Mouse (Mus musculus) stomach, embryonic 14.5 days (tissue): ENCODE data around the gene Erc1. TPM values are rescaled to one million over a fixed set of nuclear protein-coding genes. Genes with fewer than 3 reads are reported as not detected.

Source experiments
- ATAC-seq: fragments of 200-750 bp; cut with Nextera tagmentation; 2 replicates; pipeline ENCODE4 v1.8.0; 2017; ENCODE audit warnings: low read depth, moderate TSS enrichment; ENCODE audit not compliant: insufficient number of reproducible peaks, insufficient read depth, low FRiP score
- H3K27ac ChIP-seq: fragments of 300-500 bp; sonication (generic); 2 replicates; pipeline ENCODE4 v1.5.1; 2014; ENCODE audit warnings: mild to moderate bottlenecking, low read length, moderate library complexity, mixed read lengths
- H3K27me3 ChIP-seq: fragments of 300-500 bp; sonication (generic); 2 replicates; pipeline ENCODE4 v1.6.1; 2014; ENCODE audit warnings: low read length, control low read depth, mixed read lengths; ENCODE audit not compliant: control insufficient read depth, insufficient read depth
- H3K36me3 ChIP-seq: fragments of 300-500 bp; sonication (generic); 2 replicates; pipeline ENCODE4 v1.6.1; 2014; ENCODE audit warnings: mild to moderate bottlenecking, control low read depth, low read length, moderate library complexity, mixed read lengths; ENCODE audit not compliant: control insufficient read depth, insufficient read depth
- H3K4me1 ChIP-seq: fragments of 300-500 bp; sonication (generic); 2 replicates; pipeline ENCODE4 v1.6.1; 2014; ENCODE audit warnings: low read length, control low read depth, mixed read lengths; ENCODE audit not compliant: control insufficient read depth, insufficient read depth
- H3K4me2 ChIP-seq: fragments of 300-500 bp; sonication (generic); replicated peaks from 2 replicates; pipeline ENCODE4 v1.6.1; 2014; ENCODE audit warnings: low read depth, low read length, control low read depth
- H3K4me3 ChIP-seq: fragments of 300-500 bp; sonication (generic); 2 replicates; pipeline ENCODE4 v1.5.1; 2014; ENCODE audit warnings: low read depth, low read length, control low read depth
- H3K9ac ChIP-seq: fragments of 300-500 bp; sonication (generic); replicated peaks from 2 replicates; pipeline ENCODE4 v1.6.1; 2014; ENCODE audit warnings: low read depth, mild to moderate bottlenecking, control low read depth, low read length, moderate library complexity, mixed read lengths
- H3K9me3 ChIP-seq: fragments of 300-500 bp; sonication (generic); 2 replicates; pipeline ENCODE4 v1.6.1; 2016; ENCODE audit warnings: low read depth, low read length, control low read depth; ENCODE audit not compliant: control insufficient read depth
- WGBS: fragments of 180-500 bp; shearing (Covaris S2); extraction: QIAGEN DNeasy Blood & Tissue Kit; methylation state at CpG from one replicate; pipeline ENCODE4 v1.1.7; 2014; 5-methylcytosine and 5-hydroxymethylcytosine counted together
- polyA plus RNA-seq: library from polyadenylated mRNA; unstranded; fragments of >200 nt; fragmentation: Nextera tagmentation; extraction: Ambion mirVana; gene quantifications from 2 replicates; pipeline ENCODE4 v1.2.1, GENCODE M21; 2014

The Erc1 gene
- polyA plus RNA-seq, 1 experiment from 2014 or later = 27.5 TPM

DNA sequence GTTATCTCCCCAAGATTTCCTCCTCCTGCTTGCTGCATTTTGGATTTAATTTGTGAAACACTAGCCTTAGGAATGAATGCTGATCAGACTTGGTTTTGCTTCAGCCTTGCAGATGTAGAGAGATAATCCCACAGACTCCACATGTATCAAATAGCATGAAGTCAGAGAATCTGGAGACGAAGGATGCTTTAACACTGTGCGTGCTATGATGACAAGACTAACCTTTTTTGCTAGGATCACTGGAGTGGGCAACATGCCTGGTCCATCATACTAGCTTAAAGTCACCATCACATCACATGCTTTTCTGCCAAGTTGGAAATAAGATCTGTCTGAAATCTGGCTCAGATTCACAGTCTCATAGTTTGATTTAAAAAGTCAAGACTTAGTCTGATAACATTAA lies 260.1 kb downstream of the Erc1 start:
- Histone ChIP-seq H3K4me1 (peaks cover 4% of the 10 kb centered on the region; the same call in 1 of the 2 replicates), H3K4me2 (no peak overlapping the region), H3K4me3 (no peak overlapping the region), H3K9ac (no peak overlapping the region), H3K36me3 (no peaks in the 10 kb centered on the region), H3K9me3 (no peaks in the 10 kb centered on the region), H3K27ac (no peak overlapping the region), H3K27me3 (no peaks in the 10 kb centered on the region)
- 75% methylated on average over 2 of the region's 2 CpGs for WGBS
- ATAC-seq = no peak

DNA sequence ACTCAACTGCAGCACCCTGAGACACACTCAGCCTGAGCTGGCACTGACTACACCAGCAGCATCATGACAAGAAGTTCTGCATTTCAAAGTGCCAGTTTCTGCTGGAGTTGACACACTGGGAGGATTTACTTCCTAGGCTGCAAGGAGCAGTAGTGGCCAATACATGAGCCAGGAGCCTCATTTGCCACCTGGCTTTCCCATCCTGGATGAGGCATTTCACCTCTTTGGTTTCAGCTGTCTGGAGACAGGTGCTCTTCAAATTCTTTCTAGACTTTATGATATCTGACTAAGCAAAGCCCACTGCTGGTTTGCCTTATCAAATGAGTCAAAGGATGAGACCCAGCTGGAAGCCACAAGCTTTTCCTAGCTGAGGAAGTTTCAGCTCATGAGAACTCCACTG lies 260.5 kb downstream of the Erc1 start:
- no peak overlapping the region for H3K4me2 ChIP-seq
- no peak overlapping the region for H3K4me3 ChIP-seq
- H3K36me3 ChIP-seq = no peaks in the 10 kb centered on the region
- H3K9me3 ChIP-seq = no peaks in the 10 kb centered on the region
- no peak for ATAC-seq
- no peak overlapping the region for H3K9ac ChIP-seq
- H3K27ac ChIP-seq = no peak overlapping the region
- H3K4me1 ChIP-seq = peaks cover 4% of the 10 kb centered on the region; the same call in 1 of the 2 replicates
- no peaks in the 10 kb centered on the region for H3K27me3 ChIP-seq

DNA sequence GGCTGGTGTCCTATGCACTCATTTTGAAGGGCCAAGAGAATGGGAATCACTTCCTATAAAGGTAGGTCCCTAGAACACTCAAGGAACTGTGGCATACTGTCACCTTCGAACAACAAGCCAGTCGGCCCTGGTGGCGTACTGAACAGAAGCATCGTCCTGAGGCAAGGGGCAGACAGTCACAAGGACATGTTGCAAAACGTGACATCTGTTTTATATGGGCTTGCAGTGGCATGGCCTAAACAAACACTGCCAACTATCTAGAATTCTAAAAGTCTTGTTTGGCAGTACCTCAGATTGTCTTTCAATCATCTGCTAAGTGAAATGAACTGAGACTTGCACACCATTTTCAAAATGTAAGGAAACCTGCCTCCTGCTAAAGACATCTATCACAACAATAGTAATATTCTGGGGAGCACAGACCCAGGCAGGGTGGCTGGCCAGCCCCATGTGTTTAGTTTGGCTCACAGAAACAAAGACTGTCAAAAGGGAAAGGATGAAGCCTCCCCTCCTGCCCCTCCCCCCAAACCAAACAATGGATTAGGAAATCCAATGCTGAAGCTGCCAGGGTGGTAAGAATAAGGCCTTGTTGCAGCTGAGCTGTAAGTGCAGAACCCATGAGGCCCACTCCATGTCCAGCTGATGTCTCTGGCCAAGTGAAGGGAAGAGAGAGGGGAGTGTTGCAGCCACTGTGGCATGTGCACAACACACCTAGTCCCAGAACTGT lies 262.2 kb downstream of the Erc1 start:
- Histone ChIP-seq H3K4me1 (peaks cover 4% of the 10 kb centered on the region; the same call in 1 of the 2 replicates), H3K36me3 (no peaks in the 10 kb centered on the region), H3K27ac (no peak overlapping the region), H3K27me3 (no peaks in the 10 kb centered on the region), H3K4me3 (no peak overlapping the region), H3K9me3 (no peaks in the 10 kb centered on the region), H3K4me2 (no peak overlapping the region), H3K9ac (no peak overlapping the region)
- peak; percentile 53; the same call in 1 of the 2 replicates for ATAC-seq
- WGBS = 65% methylated on average over 5 of the region's 5 CpGs

DNA sequence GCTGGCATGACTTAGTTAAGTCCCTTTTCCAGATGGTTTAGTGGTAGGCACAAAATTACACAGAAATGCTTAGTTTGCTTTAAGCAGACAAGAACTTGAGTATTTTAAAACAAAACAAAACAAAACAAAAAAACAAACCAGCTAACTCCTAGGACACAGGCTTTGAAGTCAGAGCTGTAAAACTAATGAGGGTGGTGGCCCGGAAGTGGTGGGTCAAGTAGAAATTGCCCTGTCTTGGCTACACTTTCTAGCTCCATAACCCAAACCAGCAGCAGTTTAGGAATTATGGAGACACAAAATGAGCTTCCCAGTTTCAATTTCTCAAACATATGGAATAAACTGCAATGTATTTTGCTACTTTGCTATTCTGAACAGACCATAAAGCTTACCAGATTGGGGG lies 263.9 kb downstream of the Erc1 start:
- H3K27me3 ChIP-seq = no peaks in the 10 kb centered on the region
- WGBS = 55% methylated on average over 1 of the region's 1 CpGs
- H3K36me3 ChIP-seq = no peaks in the 10 kb centered on the region
- no peak overlapping the region for H3K4me3 ChIP-seq
- H3K27ac ChIP-seq = no peak overlapping the region
- no peak for ATAC-seq
- no peak overlapping the region for H3K4me2 ChIP-seq
- H3K9ac ChIP-seq = no peak overlapping the region
- peaks cover 4% of the 10 kb centered on the region; the same call in 1 of the 2 replicates for H3K4me1 ChIP-seq
- no peaks in the 10 kb centered on the region for H3K9me3 ChIP-seq

DNA sequence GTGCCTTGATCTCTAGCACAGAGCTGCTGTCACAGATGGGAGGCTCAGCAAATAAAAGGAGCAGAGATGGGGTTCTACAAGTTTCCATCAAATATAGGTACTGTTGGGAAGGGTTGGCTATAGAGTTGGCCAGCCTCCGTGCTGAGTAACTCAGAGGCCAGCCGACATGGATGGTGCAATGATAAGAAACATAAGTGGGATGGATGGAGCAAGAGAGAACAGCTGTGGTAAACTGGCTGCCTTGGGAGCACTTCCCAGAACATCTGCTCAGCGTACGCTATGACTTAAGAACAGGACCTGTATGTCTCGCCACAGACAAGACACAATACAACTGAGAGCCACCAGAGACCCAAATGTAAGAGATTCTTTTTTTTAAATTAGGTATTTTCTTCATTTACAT lies 264.8 kb downstream of the Erc1 start:
- Histone ChIP-seq H3K9ac (no peak overlapping the region), H3K4me3 (no peak overlapping the region), H3K27ac (no peak overlapping the region), H3K4me2 (no peak overlapping the region), H3K9me3 (no peaks in the 10 kb centered on the region), H3K27me3 (no peaks in the 10 kb centered on the region), H3K36me3 (no peaks in the 10 kb centered on the region), H3K4me1 (peaks cover 11% of the 10 kb centered on the region; the same call in 1 of the 2 replicates)
- WGBS = 74% methylated on average over 5 of the region's 5 CpGs
- no peak for ATAC-seq

DNA sequence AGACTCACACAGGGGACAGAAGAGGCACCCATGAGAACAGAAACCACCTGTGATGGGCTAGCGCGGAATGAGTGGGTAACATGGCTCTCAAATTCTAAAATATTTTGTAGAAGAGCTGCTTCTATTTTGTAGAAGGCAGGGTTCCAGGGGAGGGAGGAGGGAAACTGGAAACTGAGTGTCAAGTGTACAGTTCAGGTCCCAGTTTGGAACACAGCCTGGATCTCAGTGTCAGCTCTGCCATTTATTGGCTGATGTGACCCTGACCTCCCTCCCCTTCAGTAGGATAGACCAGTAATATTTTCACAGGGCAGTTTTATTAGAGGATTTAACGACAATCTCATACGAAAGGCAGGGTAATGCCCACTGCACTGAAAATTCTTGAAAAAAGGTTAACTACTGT lies 271.3 kb downstream of the Erc1 start:
- ATAC-seq = no peak
- Histone ChIP-seq H3K9ac (no peak overlapping the region), H3K4me1 (peaks cover 8% of the 10 kb centered on the region; the same call in 1 of the 2 replicates), H3K27me3 (no peaks in the 10 kb centered on the region), H3K4me2 (no peak overlapping the region), H3K9me3 (no peaks in the 10 kb centered on the region), H3K36me3 (peaks cover 14% of the 10 kb centered on the region; the same call in 1 of the 2 replicates), H3K4me3 (no peak overlapping the region), H3K27ac (no peak overlapping the region)
- WGBS = 89% methylated on average over 4 of the region's 4 CpGs

DNA sequence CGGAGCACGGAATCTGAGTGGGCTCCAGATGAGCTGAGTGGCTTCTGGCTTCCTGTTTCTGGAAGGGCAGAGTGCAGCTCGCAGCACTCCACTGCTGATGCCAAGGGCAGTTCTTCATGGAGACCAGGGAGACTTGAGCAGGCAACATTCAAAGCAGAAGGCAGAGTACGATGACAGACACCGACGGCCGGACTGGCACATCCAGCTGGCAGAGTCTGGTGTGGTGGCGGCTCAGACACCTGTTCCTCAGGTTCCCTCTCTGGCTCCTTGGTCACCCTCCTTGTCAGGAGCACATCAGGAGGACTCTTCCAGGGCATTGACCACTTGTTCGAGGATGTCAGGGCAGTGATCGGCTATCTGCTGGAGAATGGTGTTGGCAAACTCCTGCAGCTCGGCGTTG lies 272.6 kb downstream of the Erc1 start:
- whole genome bisulfite sequencing = 89% methylated on average over 12 of the region's 12 CpGs
- H3K27me3 ChIP-seq = no peaks in the 10 kb centered on the region
- peaks cover 8% of the 10 kb centered on the region; the same call in 1 of the 2 replicates for H3K4me1 ChIP-seq
- peaks cover 14% of the 10 kb centered on the region; the same call in 1 of the 2 replicates for H3K36me3 ChIP-seq
- H3K4me3 ChIP-seq = no peak overlapping the region
- no peak overlapping the region for H3K9ac ChIP-seq
- no peaks in the 10 kb centered on the region for H3K9me3 ChIP-seq
- H3K4me2 ChIP-seq = no peak overlapping the region
- no peak for ATAC-seq
- H3K27ac ChIP-seq = no peak overlapping the region

DNA sequence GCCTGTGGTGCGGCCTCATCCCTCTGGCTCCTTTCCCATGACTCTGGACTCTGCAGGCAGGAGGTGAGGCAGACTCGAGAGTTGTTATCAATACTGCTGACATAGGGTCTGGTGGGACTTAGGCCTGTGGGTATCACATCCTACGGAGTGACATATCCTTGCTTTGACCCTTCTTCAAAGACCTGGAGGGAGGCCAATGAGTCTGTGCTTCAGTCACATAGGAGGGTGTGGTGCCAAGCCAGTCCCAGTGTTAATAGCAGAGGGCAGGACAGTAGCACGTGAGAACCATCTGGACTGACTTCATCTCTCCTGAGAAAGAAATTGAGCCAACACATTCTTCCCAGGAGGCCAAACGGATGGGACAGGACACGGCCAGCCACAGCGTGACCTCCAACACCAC lies 275.7 kb downstream of the Erc1 start:
- WGBS = 82% methylated on average over 7 of the region's 7 CpGs
- Histone ChIP-seq H3K36me3 (peaks cover 14% of the 10 kb centered on the region; the same call in 1 of the 2 replicates), H3K27ac (no peak overlapping the region), H3K4me3 (no peak overlapping the region), H3K9ac (no peak overlapping the region), H3K9me3 (no peaks in the 10 kb centered on the region), H3K27me3 (no peaks in the 10 kb centered on the region), H3K4me1 (no peaks in the 10 kb centered on the region), H3K4me2 (no peak overlapping the region)
- ATAC-seq = no peak

DNA sequence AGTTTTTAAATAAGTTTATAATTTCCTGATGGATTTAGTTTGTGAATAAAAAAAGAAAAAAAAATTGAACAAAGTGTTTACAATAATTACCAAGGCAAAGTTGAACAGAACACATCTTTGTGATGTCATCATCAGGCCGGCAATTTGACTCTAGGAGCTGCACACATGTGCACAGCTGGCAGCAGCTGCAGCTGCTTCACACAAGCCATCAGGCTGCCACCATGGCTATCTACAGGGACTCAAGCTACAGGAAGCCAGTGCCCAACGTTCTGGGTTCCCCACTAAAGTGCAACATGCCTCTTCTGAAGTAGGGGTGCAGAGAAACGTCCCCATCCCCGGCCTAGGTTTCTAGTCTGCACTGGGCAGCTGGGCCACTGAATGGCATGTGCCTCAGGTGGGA lies 277.2 kb downstream of the Erc1 start:
- WGBS = 65% methylated on average over 4 of the region's 4 CpGs
- Histone ChIP-seq H3K4me2 (no peak overlapping the region), H3K27me3 (no peaks in the 10 kb centered on the region), H3K9ac (no peak overlapping the region), H3K4me3 (no peak overlapping the region), H3K27ac (no peak overlapping the region), H3K4me1 (peaks cover 7% of the 10 kb centered on the region; the same call in 1 of the 2 replicates), H3K36me3 (peaks cover 14% of the 10 kb centered on the region; the same call in 1 of the 2 replicates), H3K9me3 (no peaks in the 10 kb centered on the region)
- no peak for ATAC-seq
